Mouse (Mus musculus) mature B cell (primary cell): Measurements from ENCODE around the gene B4galt2.

ENCODE experiments used
- in situ Hi-C: fragments of 300-500 bp; cut with MboI; formaldehyde crosslinking; loops from 2 replicates; pipeline ENCODE4 v1.14.3; 2019

B4galt2 gene

DNA sequence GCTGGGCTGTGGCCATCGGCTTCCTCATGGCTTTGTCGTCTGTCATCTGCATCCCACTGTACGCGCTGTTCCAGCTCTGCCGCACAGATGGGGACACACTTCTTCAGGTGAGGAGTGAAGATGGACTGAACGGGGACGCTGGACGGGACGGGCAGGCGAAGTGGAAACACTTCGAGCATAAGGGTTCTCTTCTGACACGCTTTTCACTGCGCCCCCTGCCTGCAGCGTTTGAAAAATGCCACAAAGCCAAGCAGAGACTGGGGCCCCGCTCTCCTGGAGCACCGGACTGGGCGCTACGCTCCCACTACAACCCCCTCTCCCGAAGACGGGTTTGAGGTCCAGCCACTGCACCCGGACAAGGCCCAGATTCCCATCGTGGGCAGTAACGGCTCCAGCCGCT is 15.5 kb downstream of the B4galt2 start:
- in situ Hi-C loops, result no loop called here

GRCm38 (mm10) chr4:117867000-117867399 is 16.3 kb downstream of the B4galt2 start:
- in situ Hi-C loops, result no loop called here

DNA sequence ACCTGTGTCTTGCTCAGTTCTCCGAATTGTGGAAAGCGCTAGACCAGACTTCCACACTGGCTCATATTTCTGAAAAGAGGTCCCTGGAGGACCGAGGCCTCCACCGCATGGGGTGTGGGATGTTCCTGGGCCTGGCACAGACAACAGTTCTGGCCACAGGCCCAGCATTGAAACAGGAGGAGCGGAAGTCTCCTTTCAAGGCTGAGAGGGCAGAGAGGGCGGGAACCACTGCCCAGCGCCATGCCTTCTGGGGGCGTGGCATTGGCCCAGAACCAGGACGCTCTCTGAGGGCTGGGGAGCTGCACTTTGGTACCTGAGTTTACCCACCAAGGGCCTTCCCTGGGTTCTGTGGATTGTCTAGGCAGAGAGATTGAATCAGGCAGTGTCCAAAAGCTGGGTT is 17.2 kb downstream of the B4galt2 start:
- in situ Hi-C loops, result no loop called here

- in situ Hi-C loops, result no loop called here
Measured at GRCm38 (mm10) chr4:117862823-117863222, 20.5 kb downstream of the B4galt2 start.

GRCm38 (mm10) chr4:117860570-117860969 is 22.7 kb downstream of the B4galt2 start:
- in situ Hi-C loops, result no loop called here

GRCm38 (mm10) chr4:117858794-117859193 is 24.5 kb downstream of the B4galt2 start:
- in situ Hi-C loops, result no loop called here

- in situ Hi-C loops, result no loop called here
Measured at GRCm38 (mm10) chr4:117855146-117855545, 28.1 kb downstream of the B4galt2 start.

DNA sequence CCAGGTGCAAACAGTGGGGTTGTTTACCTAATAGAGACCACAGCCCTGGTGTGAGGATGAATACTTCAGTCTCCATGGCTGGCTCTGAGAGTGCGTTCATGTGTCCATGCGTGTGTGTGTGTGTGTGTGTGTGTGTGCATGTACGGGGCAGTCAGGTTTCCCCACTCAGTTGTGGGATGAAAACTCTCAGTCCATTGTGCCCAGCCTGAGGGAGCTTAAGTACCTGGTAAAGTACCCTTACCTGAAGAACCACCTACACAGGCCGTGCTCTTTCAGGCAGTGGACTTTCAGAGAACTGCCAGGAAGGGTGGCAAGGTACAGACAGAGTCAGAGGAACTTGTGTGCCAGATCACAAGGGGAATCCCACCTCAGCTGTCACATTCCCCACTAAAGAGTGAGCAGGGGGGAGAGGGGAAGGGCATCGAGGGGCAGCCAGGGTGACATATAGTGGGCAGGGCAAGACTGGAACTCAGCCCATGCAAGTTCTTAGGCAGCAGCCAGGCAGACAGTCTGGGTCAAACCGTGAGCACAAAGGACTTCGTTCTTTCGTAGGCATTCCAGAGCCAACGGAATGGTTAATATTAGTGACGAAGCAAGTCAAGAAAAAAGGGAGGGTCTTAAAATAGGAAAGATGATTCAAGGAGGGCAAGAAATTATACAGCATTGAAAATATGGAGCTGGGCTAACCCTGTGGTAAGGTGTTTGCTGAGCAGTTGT is 31.0 kb downstream of the B4galt2 start:
- in situ Hi-C loops, result no loop called here

GRCm38 (mm10) chr4:117850871-117851270 is 32.4 kb downstream of the B4galt2 start:
- in situ Hi-C loops, result no loop called here

DNA sequence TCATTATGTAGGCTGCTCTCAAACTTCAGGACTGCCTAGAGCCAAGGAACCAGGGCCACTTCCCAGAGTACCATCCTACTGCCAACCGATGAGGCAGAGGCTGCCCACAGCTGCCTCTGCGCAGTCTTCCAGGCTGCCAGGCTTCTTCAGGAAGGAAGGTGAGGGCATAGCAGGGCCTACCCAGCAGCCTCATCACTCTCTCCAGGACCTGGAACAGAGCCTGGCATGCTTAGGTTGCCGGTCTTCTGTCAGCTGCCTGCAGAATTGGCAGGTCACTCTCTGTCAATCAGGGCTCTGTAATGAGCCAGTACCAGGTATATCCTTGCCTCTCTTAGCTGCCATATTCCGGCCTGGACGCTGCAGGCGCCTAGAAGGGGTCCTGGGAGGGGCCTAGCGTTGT is 33.1 kb downstream of the B4galt2 start:
- in situ Hi-C loops, result no loop called here

GRCm38 (mm10) chr4:117849506-117849905 is 33.8 kb downstream of the B4galt2 start:
- in situ Hi-C loops, result no loop called here

DNA sequence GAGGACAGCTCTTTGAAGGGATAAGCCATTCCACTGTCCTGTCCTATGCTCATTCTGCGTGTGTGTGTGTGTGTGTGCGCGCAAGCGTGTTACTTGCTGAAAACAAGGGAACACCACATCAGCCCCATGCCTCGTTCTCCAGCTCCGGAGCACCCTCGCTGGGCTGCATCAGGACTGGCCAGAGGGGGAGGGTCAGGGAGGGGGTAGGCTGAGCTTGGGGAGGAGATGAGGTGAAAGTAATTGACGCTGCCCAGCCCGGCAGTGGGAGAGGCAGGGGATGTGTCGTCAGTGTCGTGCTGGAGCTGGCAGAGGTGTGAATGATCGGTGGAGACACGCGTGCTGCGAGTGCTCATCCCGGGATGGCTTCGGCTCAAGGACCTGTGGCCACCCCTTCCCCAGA is 34.2 kb downstream of the B4galt2 start:
- in situ Hi-C loops, result no loop called here

DNA sequence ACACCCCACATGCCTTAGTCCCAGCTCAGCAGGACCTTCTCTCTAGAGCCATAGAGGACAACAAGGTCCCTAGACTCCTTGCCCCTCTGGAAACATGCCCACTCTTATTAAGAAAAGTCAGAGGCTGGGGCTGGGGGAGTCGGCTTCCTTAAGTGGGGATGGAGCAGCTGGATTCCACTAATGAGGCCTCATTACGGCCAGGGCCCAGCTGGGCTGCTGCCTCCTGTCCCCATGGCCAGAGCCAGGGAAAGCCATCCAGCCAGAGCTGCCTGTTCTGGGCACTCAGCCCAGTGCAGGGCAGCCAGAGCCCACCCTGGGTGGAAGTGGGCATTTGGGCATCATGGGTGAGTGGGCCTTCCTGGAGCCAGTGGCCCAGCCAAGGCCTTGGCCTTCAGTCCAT is 36.3 kb downstream of the B4galt2 start:
- in situ Hi-C loops, result no loop called here

GRCm38 (mm10) chr4:117846261-117846660 is 37.0 kb downstream of the B4galt2 start:
- in situ Hi-C loops, result no loop called here

- in situ Hi-C loops, result no loop called here
Measured at GRCm38 (mm10) chr4:117845316-117845715, 38.0 kb downstream of the B4galt2 start.

DNA sequence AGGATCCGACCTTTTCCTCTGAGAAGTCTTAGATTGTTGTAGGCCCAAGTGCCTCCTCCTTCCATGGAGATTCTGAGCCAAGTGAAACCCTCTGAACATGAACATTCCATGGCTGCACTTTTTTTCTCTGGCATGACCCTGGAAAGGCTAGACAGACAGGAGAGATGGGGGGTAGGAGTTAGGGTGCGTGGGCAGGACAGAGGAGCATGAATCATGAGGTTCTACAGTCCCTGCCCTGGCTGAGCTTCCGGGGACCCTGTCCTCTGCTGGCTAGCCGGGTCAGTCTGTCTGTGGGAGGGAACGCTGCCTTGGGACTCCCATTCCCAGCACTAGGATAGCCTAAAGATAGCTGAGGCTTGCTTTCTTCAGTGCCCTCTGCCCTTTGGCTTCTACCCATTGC is 38.8 kb downstream of the B4galt2 start:
- in situ Hi-C loops, result no loop called here

DNA sequence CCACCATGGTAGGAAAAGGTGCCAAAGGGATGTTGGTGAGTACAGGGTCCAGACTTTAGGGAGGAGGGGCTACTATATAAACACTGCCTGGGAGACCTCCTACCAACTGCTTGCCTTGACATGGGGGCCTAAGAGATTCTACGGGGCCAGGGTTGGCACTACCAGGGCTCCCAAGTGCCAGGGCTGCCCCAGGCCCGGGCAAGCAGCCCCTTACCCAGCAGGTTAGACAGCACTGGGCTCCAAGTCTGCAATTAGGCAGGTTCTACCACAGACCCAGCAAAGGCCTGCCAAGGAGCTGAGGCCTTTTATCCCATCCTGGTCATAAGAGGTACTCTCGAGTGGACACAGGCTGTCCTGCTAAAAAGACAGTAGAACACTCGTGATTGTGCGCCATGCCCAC is 40.2 kb downstream of the B4galt2 start:
- in situ Hi-C loops, result no loop called here

DNA sequence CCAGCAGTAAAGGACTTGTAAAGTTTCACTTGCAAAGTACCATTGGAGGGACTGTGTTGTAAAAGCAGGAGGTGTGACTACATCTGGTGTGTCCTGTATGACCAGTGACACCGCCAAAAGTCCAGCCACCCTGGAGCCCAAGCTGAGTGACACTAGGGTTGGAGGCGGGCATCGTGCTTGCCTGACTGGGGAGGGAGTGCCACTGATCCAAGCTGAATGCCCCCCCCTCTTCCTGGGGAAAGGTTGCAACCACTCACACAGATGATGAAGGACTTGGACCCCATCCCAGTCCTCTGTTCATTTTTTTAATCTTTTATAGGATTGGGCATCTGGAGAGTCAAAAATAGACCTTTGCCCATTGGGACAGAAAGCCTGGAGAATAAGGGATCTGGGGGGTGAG is 41.7 kb downstream of the B4galt2 start:
- in situ Hi-C loops, result no loop called here

GRCm38 (mm10) chr4:117840821-117841220 is 42.5 kb downstream of the B4galt2 start:
- in situ Hi-C loops, result no loop called here

DNA sequence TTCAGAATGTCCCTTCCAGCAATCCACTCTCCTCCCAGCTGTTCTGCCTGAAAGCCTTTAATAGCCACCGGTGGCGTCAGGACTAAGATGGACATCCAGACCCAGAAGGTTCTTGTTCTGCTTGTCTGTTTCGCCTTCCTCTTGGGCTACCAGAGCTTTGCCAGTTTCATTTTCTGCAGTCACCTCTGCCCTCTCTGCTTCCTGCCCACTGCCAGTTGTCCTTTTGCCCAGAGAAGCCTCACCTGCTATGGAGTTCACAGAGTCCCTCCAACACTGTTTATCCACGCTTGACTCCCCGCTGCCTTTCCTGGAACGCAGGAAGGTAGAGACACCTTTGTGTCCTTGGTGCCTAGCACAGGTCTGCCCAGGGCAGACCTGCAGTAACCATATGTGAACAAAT is 43.9 kb downstream of the B4galt2 start:
- in situ Hi-C loops, result loop anchor here (10.0 kb wide), 1 partner anchor 245 kb away; no protein-coding TSS in a partner anchor

DNA sequence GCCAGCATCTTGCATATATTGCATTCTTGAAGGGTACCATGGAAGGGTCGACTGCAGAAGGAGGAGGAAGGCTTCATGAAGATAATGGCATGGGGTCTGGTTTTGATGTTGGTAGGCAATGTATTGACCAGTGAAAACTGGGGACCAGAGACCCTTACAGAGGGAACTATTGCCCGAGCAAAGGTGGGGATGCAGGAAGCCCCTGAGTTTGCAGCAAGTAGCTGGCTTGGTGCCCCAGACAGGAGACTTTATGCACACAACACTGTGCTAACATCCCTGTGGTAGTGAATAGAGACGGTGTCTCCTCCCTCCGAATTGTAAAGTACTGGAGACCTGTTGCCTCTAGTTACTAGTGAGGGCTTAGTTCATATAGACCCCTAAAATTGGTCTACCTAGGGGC is 46.0 kb downstream of the B4galt2 start:
- in situ Hi-C loops, result loop anchor here (10.0 kb wide), 1 partner anchor 248 kb away; no protein-coding TSS in a partner anchor

DNA sequence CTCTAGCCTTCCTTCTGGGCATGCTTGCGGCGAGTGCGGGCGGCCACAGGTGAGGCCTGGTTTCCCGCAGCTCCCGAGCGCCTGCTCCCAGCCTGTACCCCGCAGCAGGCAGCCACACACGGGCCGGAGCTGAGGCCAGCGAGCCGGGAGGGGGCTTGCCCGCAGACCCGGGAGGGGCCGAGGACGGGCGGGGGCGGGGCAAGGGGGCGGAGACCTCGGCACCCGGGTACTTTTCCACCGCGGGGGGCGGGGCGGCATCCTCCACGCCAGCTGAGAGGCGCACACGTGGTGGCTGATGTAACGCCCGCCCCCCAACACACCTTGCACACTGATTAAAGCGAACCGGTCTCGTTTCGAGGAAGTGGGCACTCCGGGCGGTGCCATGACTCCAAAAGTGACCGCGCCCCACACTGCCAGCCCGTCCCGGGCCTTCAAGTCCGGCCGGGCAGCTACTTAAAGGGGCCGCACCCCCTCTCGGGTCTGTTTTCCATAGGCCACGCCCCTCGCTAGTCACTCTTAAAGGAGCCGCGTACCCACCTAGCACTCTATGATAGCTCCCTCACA is 47.0 kb downstream of the B4galt2 start:
- in situ Hi-C loops, result loop anchor here (10.0 kb wide), 1 partner anchor 249 kb away; no protein-coding TSS in a partner anchor

- in situ Hi-C loops, result loop anchor here (10.0 kb wide), 1 partner anchor 249 kb away; no protein-coding TSS in a partner anchor
Measured at GRCm38 (mm10) chr4:117835531-117836111, 47.7 kb downstream of the B4galt2 start.
